Comparison of ENCODE assay signal across 8 mouse cellular contexts in genomic region chr12:70911029-70911428, GRCm38 (mm10). TPM values are rescaled to one million over a fixed set of nuclear protein-coding genes. Genes with fewer than 3 reads are reported as not detected.
DNase-seq lines count a peak whose midpoint lies in the region; ATAC-seq lines count a peak whose summit lies in the region.

No protein-coding gene starts in this region.

- ATAC-seq in monocyte, adult 5-6 weeks (replicated peaks; ENCODE audit: insufficient number of reproducible peaks, low FRiP score, low TSS enrichment, poor library complexity, severe bottlenecking), result 0 out of 2 replicates have a peak, but pooled peaks have one; percentile 19

- DNase-seq in layer of hippocampus, adult 11-12 months (ENCODE audit: low spot score), result peak; percentile 83
- no peak for DNase-seq in layer of hippocampus, adult 9-10 months (ENCODE audit: low spot score)
- peak; percentile 82 for DNase-seq in embryo, embryonic 9.5 days (ENCODE audit: extremely low spot score)
- DNase-seq in heart, adult 18-20 months, result peak; percentile 85 to 93
- peak; percentile 50 to 73 for DNase-seq in kidney, adult 8-10 months
- peak; percentile 78 for DNase-seq in liver
- DNase-seq in spleen, postnatal 14 days (ENCODE audit: low spot score in 2 of 2), result peak; percentile 46 to 65

RNA-seq across cellular contexts. Expression of gene Actr10, which starts 26.6 kb away (rescaled TPM):
- total RNA-seq in heart, adult 18-20 months (2021), result 100 to 1,000 TPM; 131 to 141 TPM
- 46.0 to 74.1 TPM (median 73.9 TPM) in 3 replicates for total RNA-seq in monocyte, adult 5-6 weeks (2017)
